Comparison of ENCODE assay signal across 8 mouse cellular contexts in the genomic region with DNA sequence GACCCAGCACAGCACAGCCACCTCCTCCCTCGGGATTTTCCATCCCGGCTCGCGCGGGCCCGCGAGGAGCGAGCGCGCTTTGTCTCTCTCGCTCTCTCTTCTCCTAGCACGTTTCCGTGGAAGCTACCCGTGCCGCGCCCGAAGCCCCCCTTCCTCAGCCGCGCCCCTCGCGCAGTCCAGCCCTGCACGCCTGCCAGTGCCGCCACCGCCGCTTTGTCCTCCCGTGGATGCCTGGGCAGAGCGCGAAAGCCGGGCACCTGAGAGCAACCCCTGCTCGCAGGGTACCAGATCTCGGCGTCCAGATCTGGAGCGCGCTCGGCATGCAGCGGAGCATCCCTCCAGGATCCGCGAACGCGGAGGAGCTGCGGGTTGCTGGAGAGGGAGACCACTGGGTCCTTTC. TPM values are rescaled to one million over a fixed set of nuclear protein-coding genes. Genes with fewer than 3 reads are reported as not detected.
DNase-seq lines count a peak whose midpoint lies in the region; ATAC-seq lines count a peak whose summit lies in the region.

No protein-coding gene starts in this region.

- peaks cover 29% of the 10 kb centered on the region for H3K4me1 ChIP-seq in kidney, embryonic 15.5 days
- H3K4me1 ChIP-seq in hindbrain, embryonic 10.5 days (replicated peaks), result peaks cover 33% of the 10 kb centered on the region
- no peaks in the 10 kb centered on the region for H3K4me1 ChIP-seq in limb, embryonic 11.5 days (ENCODE audit: control insufficient read depth, insufficient read depth, low read length)

- 3% methylated on average over 41 of the region's 41 CpGs for WGBS in kidney, embryonic 15.5 days
- 2% methylated on average over 41 of the region's 41 CpGs for WGBS in hindbrain, embryonic 10.5 days
- 3% methylated on average over 41 of the region's 41 CpGs for WGBS in limb, embryonic 11.5 days

- DNase-seq in kidney, adult 11 months, result no peak
- DNase-seq in cerebellum, postnatal 4 days (ENCODE audit: low spot score in 2 of 2), result peak; percentile 29 to 60
- DNase-seq in hindbrain, embryonic 10.5 days (ENCODE audit: low spot score), result peak; percentile 20
- no peak for DNase-seq in limb, embryonic 11.5 days (ENCODE audit: low spot score)
- peak; percentile 65 for DNase-seq in right cerebral cortex, postnatal 25 days
- no peak for DNase-seq in B cell, adult 2 months
- DNase-seq in spleen, postnatal 14 days (ENCODE audit: low spot score in 2 of 2), result no peak

- H3K9ac ChIP-seq in kidney, embryonic 15.5 days, result no peak overlapping the region
- no peak overlapping the region for H3K9ac ChIP-seq in limb, embryonic 11.5 days (ENCODE audit: low read length)

- H3K4me3 ChIP-seq in kidney, embryonic 15.5 days (replicated peaks), result peak overlapping the region; percentile 18; the same call in 1 of the 2 replicates
- H3K4me3 ChIP-seq in hindbrain, embryonic 10.5 days, result peak overlapping the region; percentile 68
- H3K4me3 ChIP-seq in limb, embryonic 11.5 days (ENCODE audit: low read depth, low read length), result no peak overlapping the region

- peaks cover 44% of the 10 kb centered on the region for H3K27me3 ChIP-seq in kidney, embryonic 15.5 days
- peaks cover 35% of the 10 kb centered on the region for H3K27me3 ChIP-seq in hindbrain, embryonic 10.5 days (ENCODE audit: insufficient read depth, poor library complexity, severe bottlenecking)
- peaks cover 23% of the 10 kb centered on the region for H3K27me3 ChIP-seq in limb, embryonic 11.5 days (ENCODE audit: control insufficient read depth, insufficient read depth, low read length)

- no peaks in the 10 kb centered on the region for H3K36me3 ChIP-seq in kidney, embryonic 15.5 days
- H3K36me3 ChIP-seq in hindbrain, embryonic 10.5 days, result no peaks in the 10 kb centered on the region
- H3K36me3 ChIP-seq in limb, embryonic 11.5 days (ENCODE audit: control insufficient read depth, insufficient read depth, low read length), result no peaks in the 10 kb centered on the region

- H3K4me2 ChIP-seq in kidney, embryonic 15.5 days, result peak overlapping the region; percentile 13; the same call in 1 of the 2 replicates
- 0 out of 2 replicates have a peak overlapping the region, but pooled peaks have one; percentile 4 for H3K4me2 ChIP-seq in limb, embryonic 11.5 days (ENCODE audit: low read depth, severe bottlenecking)

- no peak for ATAC-seq in kidney, embryonic 15.5 days (replicated peaks; ENCODE audit: low FRiP score)
- ATAC-seq in limb, embryonic 11.5 days (ENCODE audit: insufficient number of reproducible peaks, low FRiP score, low TSS enrichment, low read depth), result no peak

- no peaks in the 10 kb centered on the region for H3K9me3 ChIP-seq in kidney, embryonic 15.5 days (replicated peaks)
- H3K9me3 ChIP-seq in hindbrain, embryonic 10.5 days, result no peaks in the 10 kb centered on the region
- no peaks in the 10 kb centered on the region for H3K9me3 ChIP-seq in limb, embryonic 11.5 days (ENCODE audit: control insufficient read depth, low read length)

- no peak overlapping the region for H3K27ac ChIP-seq in kidney, embryonic 15.5 days
- peak overlapping the region; percentile 87 for H3K27ac ChIP-seq in hindbrain, embryonic 10.5 days
- H3K27ac ChIP-seq in limb, embryonic 11.5 days (replicated peaks; ENCODE audit: low read depth, low read length), result no peak overlapping the region

RNA-seq across cellular contexts. Expression of gene Smpd3, which starts 1.2 kb away (rescaled TPM):
- polyA plus RNA-seq in kidney, embryonic 15.5 days (2015; fragmentation: Nextera tagmentation; extraction: Ambion mirVana), result 1.7 and 7.4 TPM in 2 replicates
- polyA plus RNA-seq in hindbrain, embryonic 10.5 days (2016; fragmentation: Nextera tagmentation; extraction: Ambion mirVana), result 12.7 and 20.9 TPM in 2 replicates
- 0.30 and 0.49 TPM in 2 replicates for polyA plus RNA-seq in limb, embryonic 11.5 days (2014; fragmentation: Nextera tagmentation; extraction: Ambion mirVana)

Comparison
In these comparisons a context has a peak if more than half of its experiments do, and no peak if none do; other contexts are left out.
1. DNase-seq: peak in cerebellum, postnatal 4 days (2 of 2), hindbrain, embryonic 10.5 days (single experiment) and right cerebral cortex, postnatal 25 days (single experiment); none in kidney, adult 11 months (single experiment), limb, embryonic 11.5 days (single experiment), B cell, adult 2 months (0 of 2) and spleen, postnatal 14 days (0 of 2).